Mouse (Mus musculus): ENCODE data around the gene Elmo3. TPM values are rescaled to one million over a fixed set of nuclear protein-coding genes. Genes with fewer than 3 reads are reported as not detected.

The Elmo3 gene
- total and polyA plus RNA-seq, 3 experiments: 1.3 to 2.9 TPM; not detected in 1

DNA sequence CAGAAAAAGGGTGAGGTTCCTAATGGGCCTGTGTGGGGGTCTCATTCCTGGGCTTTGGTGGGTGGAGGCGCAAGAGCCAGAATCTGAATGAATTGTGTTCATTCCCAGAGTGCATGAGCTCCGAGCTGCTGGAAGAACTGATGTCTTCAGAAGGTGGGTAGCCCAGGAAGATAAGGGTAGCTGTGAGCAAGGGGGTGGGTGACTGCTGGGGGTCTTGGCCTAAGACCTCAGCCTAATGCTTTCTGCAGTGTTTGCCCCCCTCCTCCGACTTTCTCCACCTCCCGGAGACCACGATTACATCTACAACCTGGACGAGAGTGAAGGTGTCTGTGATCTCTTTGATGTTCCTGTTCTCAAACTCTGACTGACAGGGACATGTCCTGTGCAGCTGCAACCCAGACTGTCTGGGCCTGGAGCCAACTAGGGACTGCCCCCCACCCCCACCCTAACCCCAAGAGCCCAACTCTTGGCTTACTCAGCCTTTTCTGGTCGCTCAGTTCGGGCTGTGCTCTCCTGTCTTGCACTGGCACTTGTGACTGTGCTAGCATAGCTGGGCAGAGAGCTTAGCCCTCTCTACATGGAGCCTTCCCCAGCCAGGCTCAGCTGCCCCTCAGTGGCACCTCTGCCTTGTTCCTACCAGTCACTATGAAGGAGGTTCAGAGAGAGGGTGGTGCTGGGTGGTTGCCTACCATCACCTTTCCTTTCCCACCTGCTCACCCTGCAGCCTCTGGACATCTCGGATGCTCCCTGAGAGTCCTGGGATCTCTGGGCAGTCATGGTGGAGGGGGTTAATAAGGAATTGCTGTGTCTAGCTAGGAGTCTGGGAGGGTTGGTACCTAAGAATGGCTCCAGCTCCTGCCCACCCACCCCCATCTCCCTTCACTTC lies 833 bp upstream of the Elmo3 start (continued):
- TF ChIP-seq SIN3A (IDR thresholded peaks at IDR 0.05; ENCODE audit: low read length) (no peak; the same call in 1 of the 2 replicates), SMC3 (IDR thresholded peaks at IDR 0.05; ENCODE audit: low read depth, low read length) (no peak), CHD1 (IDR thresholded peaks at IDR 0.05; ENCODE audit: low read depth, low read length) (no peak), MAFK (IDR thresholded peaks at IDR 0.05; ENCODE audit: borderline replicate concordance, low read depth, low read length) (peak; percentile 49; the same call in 1 of the 2 replicates), TAL1 (IDR thresholded peaks at IDR 0.05; ENCODE audit: low read length) (no peak), MYC (IDR thresholded peaks at IDR 0.05; ENCODE audit: low read depth, low read length) (no peak), EP300 (IDR thresholded peaks at IDR 0.05; ENCODE audit: low read depth in 1 of 2, low read length in 2 of 2) (peak in 1 of 2 experiments; percentile 6; a peak in 1 of 4 replicates), E2F4 (IDR thresholded peaks at IDR 0.05; ENCODE audit: borderline replicate concordance, low read depth, low read length) (no peak), GABPA (IDR thresholded peaks at IDR 0.05; ENCODE audit: low read depth, low read length) (no peak), ZMIZ1 (IDR thresholded peaks at IDR 0.05; ENCODE audit: low read depth, low read length) (peak; percentile 15; the same call in 1 of the 2 replicates)

DNA sequence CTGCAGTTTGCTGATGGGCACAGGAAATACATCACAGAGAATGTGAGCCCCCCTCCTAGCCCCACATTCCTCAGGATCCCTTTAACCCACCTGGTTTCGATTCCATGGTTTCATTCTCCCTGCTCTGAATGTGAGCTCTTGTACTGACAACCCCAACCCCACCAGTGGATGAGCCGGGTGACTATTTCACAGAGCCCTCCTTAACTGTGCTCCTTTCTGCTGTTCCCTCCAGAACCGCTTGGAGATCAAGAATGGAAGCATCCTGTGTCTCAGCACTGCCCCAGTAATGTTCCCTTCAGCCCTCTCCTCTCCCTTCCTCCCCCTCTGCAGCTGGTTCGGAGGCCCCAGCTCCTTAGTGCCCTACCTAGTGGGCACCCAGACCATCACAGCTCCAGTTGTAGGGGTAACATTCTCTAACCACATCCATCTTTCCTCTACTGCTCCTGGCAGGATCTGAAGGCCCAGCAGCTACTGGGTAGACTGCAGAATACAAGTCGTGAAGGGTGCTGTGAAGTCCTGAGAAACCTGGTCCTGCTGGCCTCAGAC lies 818 bp downstream of the Elmo3 start:
- H3K4me1 ChIP-seq (ENCODE audit: control insufficient read depth in 1 of 2, insufficient read depth in 2 of 2, low read length in 2 of 2): peaks cover 0 to 24% of the 10 kb centered on the region in 2 experiments; a peak in 3 of 4 replicates
- DNase-seq (ENCODE audit: low read depth, low spot score): no peak
- H3K9me3 ChIP-seq (replicated peaks; ENCODE audit: insufficient read depth, low read length): no peaks in the 10 kb centered on the region
- peaks cover under 1% of the 10 kb centered on the region for H3K79me2 ChIP-seq (ENCODE audit: control insufficient read depth, insufficient read depth, low read length, poor library complexity)
- H3K27me3 ChIP-seq (ENCODE audit: control insufficient read depth in 1 of 2, insufficient read depth in 2 of 2, low read length in 2 of 2): no peaks in the 10 kb centered on the region
- TF ChIP-seq MEF2A (IDR thresholded peaks at IDR 0.05; ENCODE audit: extremely low read depth, insufficient replicate concordance, low read depth, low read length, poor library complexity, severe bottlenecking): no peak
- TF ChIP-seq MXI1 (IDR thresholded peaks at IDR 0.05; ENCODE audit: low read depth, low read length): no peak
- TF ChIP-seq USF1 (IDR thresholded peaks at IDR 0.05; ENCODE audit: low read depth, low read length): no peak
- no peak for TF ChIP-seq USF2 (IDR thresholded peaks at IDR 0.05; ENCODE audit: borderline replicate concordance in 1 of 2, insufficient read depth in 1 of 2, low read depth in 1 of 2, low read length in 2 of 2)
- TF ChIP-seq GATA1 (IDR thresholded peaks at IDR 0.05; ENCODE audit: low read depth, low read length): no peak
- TF ChIP-seq EP300 (IDR thresholded peaks at IDR 0.05; ENCODE audit: low read depth in 1 of 2, low read length in 2 of 2): no peak
- no peak for TF ChIP-seq ZC3H11A (IDR thresholded peaks at IDR 0.05; ENCODE audit: low read depth, low read length)
- TF ChIP-seq TAL1 (IDR thresholded peaks at IDR 0.05; ENCODE audit: low read length): no peak
- TF ChIP-seq HCFC1 (IDR thresholded peaks at IDR 0.05; ENCODE audit: low read depth, low read length): no peak
- no peak for TF ChIP-seq MAFK (IDR thresholded peaks at IDR 0.05; ENCODE audit: borderline replicate concordance, low read depth, low read length)
- no peak for TF ChIP-seq ZNF384 (IDR thresholded peaks at IDR 0.05; ENCODE audit: low read depth, low read length)
- no peak for TF ChIP-seq CTCF (IDR thresholded peaks at IDR 0.05 in 2 of 3, conservative IDR thresholded peaks at IDR 0.05 in 1 of 3; ENCODE audit: control insufficient read depth in 1 of 3, insufficient read depth in 1 of 3, low read depth in 2 of 3, low read length in 3 of 3, poor library complexity in 1 of 3, severe bottlenecking in 1 of 3)
- no peak for TF ChIP-seq BHLHE40 (IDR thresholded peaks at IDR 0.05; ENCODE audit: borderline replicate concordance, low read depth, low read length)
- TF ChIP-seq POLR2A (IDR thresholded peaks at IDR 0.05; ENCODE audit: control insufficient read depth in 1 of 2, insufficient read depth in 1 of 2, low read depth in 1 of 2, low read length in 2 of 2, poor library complexity in 1 of 2): no peak
- no peak overlapping the region for H3K27ac ChIP-seq (ENCODE audit: control insufficient read depth, low read depth, low read length)
- H3K4me3 ChIP-seq (ENCODE audit: control insufficient read depth in 1 of 2, insufficient read depth in 1 of 2, low read depth in 2 of 2, low read length in 2 of 2): no peak overlapping the region
- peaks cover 10 to 26% of the 10 kb centered on the region in 2 experiments for H3K36me3 ChIP-seq (ENCODE audit: control insufficient read depth in 1 of 2, insufficient read depth in 2 of 2, low read length in 2 of 2)
- no peak overlapping the region for H3K9ac ChIP-seq (ENCODE audit: control insufficient read depth, low read depth, low read length, poor library complexity, severe bottlenecking)

All from MEL (cell line).